Mouse (Mus musculus) stomach, embryonic 16.5 days (tissue): ENCODE data around the gene Dennd1c. TPM values are rescaled to one million over a fixed set of nuclear protein-coding genes. Genes with fewer than 3 reads are reported as not detected.
"Not testable (repeated sequence)": the region's sequence is repeated elsewhere in the genome, so short reads cannot be mapped to it uniquely, and the experiment has no call there.

ENCODE experiments used
- ATAC-seq: fragments of 200-750 bp; cut with Nextera tagmentation; 2 replicates; pipeline ENCODE4 v1.8.0; 2017; ENCODE audit warnings: moderate number of reproducible peaks, moderate TSS enrichment; ENCODE audit not compliant: insufficient read depth, low FRiP score
- H3K27ac ChIP-seq: fragments of 300-500 bp; sonication (generic); 2 replicates; pipeline ENCODE4 v1.5.1; 2014; ENCODE audit warnings: low read length
- H3K27me3 ChIP-seq: fragments of 300-500 bp; sonication (generic); 2 replicates; pipeline ENCODE4 v1.6.1; 2014; ENCODE audit warnings: low read length, control low read depth, mixed read lengths; ENCODE audit not compliant: control insufficient read depth, insufficient read depth
- H3K36me3 ChIP-seq: fragments of 300-500 bp; sonication (generic); 2 replicates; pipeline ENCODE4 v1.6.1; 2014; ENCODE audit warnings: low read length; ENCODE audit not compliant: control insufficient read depth, insufficient read depth
- H3K4me1 ChIP-seq: fragments of 300-500 bp; sonication (generic); 2 replicates; pipeline ENCODE4 v1.6.1; 2014; ENCODE audit warnings: low read length, control low read depth, mixed read lengths; ENCODE audit not compliant: control insufficient read depth, insufficient read depth
- H3K4me2 ChIP-seq: fragments of 300-500 bp; sonication (generic); 2 replicates; pipeline ENCODE4 v1.6.1; 2014; ENCODE audit warnings: low read depth, low read length, mixed read lengths
- H3K4me3 ChIP-seq: fragments of 300-500 bp; sonication (generic); replicated peaks from 2 replicates; pipeline ENCODE4 v1.5.1; 2014; ENCODE audit warnings: mild to moderate bottlenecking, low read length
- H3K9ac ChIP-seq: fragments of 300-500 bp; sonication (generic); 2 replicates; pipeline ENCODE4 v1.6.1; 2014; ENCODE audit warnings: low read length
- H3K9me3 ChIP-seq: fragments of 300-500 bp; sonication (generic); replicated peaks from 2 replicates; pipeline ENCODE4 v1.6.1; 2016; ENCODE audit warnings: low read length, control low read depth; ENCODE audit not compliant: control insufficient read depth
- WGBS: fragments of 180-500 bp; shearing (Covaris S2); extraction: QIAGEN DNeasy Blood & Tissue Kit; methylation state at CpG from one replicate; pipeline ENCODE4 v1.1.7; 2014; 5-methylcytosine and 5-hydroxymethylcytosine counted together
- polyA plus RNA-seq: library from polyadenylated mRNA; unstranded; fragments of >200 nt; fragmentation: Nextera tagmentation; extraction: Ambion mirVana; gene quantifications from 2 replicates; pipeline ENCODE4 v1.2.1, GENCODE M21; 2015

Dennd1c gene
- polyA plus RNA-seq, 1 experiment from 2014 or later, result 6.6 TPM

DNA sequence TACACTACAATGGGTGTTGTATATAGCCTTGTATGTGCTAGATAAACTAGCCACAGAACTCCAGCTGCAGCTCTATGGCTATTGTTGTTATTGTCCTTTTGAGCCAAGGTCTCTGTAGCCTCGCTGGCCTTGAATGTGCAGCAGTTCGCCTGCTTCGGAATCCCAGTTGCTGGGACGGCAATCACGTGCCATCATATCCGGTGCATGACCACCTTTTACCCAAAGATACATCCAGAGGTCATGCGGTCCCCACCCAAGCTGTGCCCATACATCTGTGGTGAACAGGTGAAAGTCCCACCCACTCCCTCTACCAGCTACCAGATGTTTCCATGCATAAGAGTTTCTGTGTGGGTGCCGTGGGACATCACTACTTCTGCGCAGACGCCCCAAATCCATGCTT lies 17.2 kb downstream of the Dennd1c start:
- 33% methylated on average over 10 of the region's 10 CpGs for WGBS
- Histone ChIP-seq H3K4me1 (peaks cover 12% of the 10 kb centered on the region; the same call in 1 of the 2 replicates), H3K27me3 (peaks cover 18% of the 10 kb centered on the region), H3K36me3 (no peaks in the 10 kb centered on the region), H3K27ac (peak overlapping the region; percentile 72; the same call in 1 of the 2 replicates), H3K4me2 (peak overlapping the region; percentile 94), H3K9ac (no peak overlapping the region), H3K9me3 (no peaks in the 10 kb centered on the region), H3K4me3 (peak overlapping the region; percentile 78)
- no peak for ATAC-seq

GRCm38 (mm10) chr17:57060231-57060801 lies 18.0 kb downstream of the Dennd1c start:
- Histone ChIP-seq H3K36me3 (no peaks in the 10 kb centered on the region), H3K9ac (peak overlapping the region; percentile 61), H3K9me3 (no peaks in the 10 kb centered on the region), H3K27ac (peak overlapping the region; percentile 87), H3K27me3 (peaks cover 18% of the 10 kb centered on the region), H3K4me2 (peak overlapping the region; percentile 94), H3K4me3 (peak overlapping the region; percentile 78), H3K4me1 (peaks cover 12% of the 10 kb centered on the region; the same call in 1 of the 2 replicates)
- peak; percentile 86 for ATAC-seq
- under 1% methylated on average over 44 of the region's 44 CpGs for WGBS

DNA sequence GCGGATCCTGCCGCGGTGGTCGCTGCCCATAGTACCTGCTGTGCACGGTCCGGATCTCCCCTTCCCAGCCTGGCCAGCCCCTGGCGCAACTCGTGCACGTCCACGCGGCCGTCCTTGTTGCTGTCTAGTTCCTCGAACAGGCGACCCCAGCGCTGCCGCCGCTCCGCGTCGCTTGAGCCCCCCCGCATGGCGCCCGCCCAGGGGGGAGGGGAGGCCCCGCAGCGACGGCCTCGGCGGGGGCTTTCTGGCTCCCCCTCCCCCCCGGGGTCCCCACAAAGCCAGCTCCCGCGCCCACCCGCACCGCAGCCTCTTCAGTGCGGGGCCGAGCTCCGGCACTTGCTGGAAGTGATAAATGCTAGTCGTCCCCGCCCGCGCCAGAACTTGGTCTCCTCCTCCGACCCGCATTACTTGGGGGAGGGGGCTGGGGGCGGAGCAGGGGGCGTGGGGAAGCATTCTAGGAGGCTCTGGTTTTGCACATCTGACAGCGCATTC lies 18.8 kb downstream of the Dennd1c start, which contains the start of gene Slc25a23:
Slc25a23 (minus strand) TSS at position 378 of the 492 bp plus-strand sequence.
- Histone ChIP-seq H3K27ac (peak within 1 kb of the TSS; percentile 87), H3K36me3 (no peaks in the 10 kb centered on the region), H3K4me2 (peak within 1 kb of the TSS; percentile 94), H3K4me1 (peaks cover 12% of the 10 kb centered on the region; the same call in 1 of the 2 replicates), H3K9me3 (no peaks in the 10 kb centered on the region), H3K27me3 (peaks cover 18% of the 10 kb centered on the region), H3K4me3 (peak within 1 kb of the TSS; percentile 78), H3K9ac (peak within 1 kb of the TSS; percentile 86)
- peak; percentile 44; the same call in 1 of the 2 replicates for ATAC-seq
- WGBS, result under 1% methylated on average over 42 of the region's 45 CpGs

- ATAC-seq, result no peak
- Histone ChIP-seq H3K9me3 (no peaks in the 10 kb centered on the region), H3K36me3 (no peaks in the 10 kb centered on the region), H3K4me1 (peaks cover 12% of the 10 kb centered on the region; the same call in 1 of the 2 replicates), H3K27ac (peak within 1 kb of the TSS; percentile 64), H3K27me3 (peaks cover 18% of the 10 kb centered on the region), H3K9ac (peak within 1 kb of the TSS; percentile 86), H3K4me2 (peak within 1 kb of the TSS; percentile 94), H3K4me3 (peak within 1 kb of the TSS; percentile 78)
- 1% methylated on average over 19 of the region's 22 CpGs for WGBS
Measured at GRCm38 (mm10) chr17:57058891-57059485, 19.3 kb downstream of the Dennd1c start, which contains the start of gene Crb3. Gene Crb3 (plus strand): TSS chr17:57059105.

DNA sequence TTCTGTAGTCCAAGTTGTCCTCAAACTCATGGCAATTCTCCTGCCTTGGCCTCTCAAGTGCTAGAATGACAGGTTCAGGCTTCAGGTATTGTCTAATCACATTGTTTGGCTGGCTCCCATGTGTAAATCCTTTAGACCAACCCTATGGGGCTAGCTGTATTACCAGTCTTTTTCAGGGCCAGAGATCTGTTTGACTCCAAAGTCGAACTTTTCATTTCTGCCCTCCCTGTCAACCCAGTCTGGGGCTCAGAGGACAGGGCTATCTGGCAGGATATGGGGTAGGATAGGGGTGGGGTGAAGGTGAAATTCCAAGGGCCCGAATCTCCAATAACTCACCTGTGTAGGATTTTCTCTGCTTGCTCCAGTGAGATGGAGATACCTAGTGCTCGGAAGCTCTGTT lies 22.1 kb downstream of the Dennd1c start:
- 78% methylated on average over 3 of the region's 3 CpGs for WGBS
- H3K4me2 ChIP-seq, result no peak overlapping the region
- no peak overlapping the region for H3K9ac ChIP-seq
- peaks cover 12% of the 10 kb centered on the region; the same call in 1 of the 2 replicates for H3K4me1 ChIP-seq
- H3K4me3 ChIP-seq, result no peak overlapping the region
- no peak for ATAC-seq
- no peaks in the 10 kb centered on the region; the same call in 1 of the 2 replicates for H3K27me3 ChIP-seq
- no peak overlapping the region for H3K27ac ChIP-seq
- H3K36me3 ChIP-seq, result peaks cover 3% of the 10 kb centered on the region; the same call in 1 of the 2 replicates
- H3K9me3 ChIP-seq, result no peaks in the 10 kb centered on the region

GRCm38 (mm10) chr17:57051679-57052078 lies 26.6 kb downstream of the Dennd1c start:
- H3K27ac ChIP-seq, H3K9ac ChIP-seq, H3K36me3 ChIP-seq, ATAC-seq, H3K4me3 ChIP-seq, H3K4me1 ChIP-seq, H3K4me2 ChIP-seq, H3K9me3 ChIP-seq, H3K27me3 ChIP-seq: not testable (repeated sequence)
- WGBS, result 84% methylated on average over 4 of the region's 4 CpGs

- Histone ChIP-seq H3K4me3 (no peak overlapping the region), H3K4me2 (no peak overlapping the region), H3K4me1 (no peaks in the 10 kb centered on the region), H3K36me3 (peaks cover 3% of the 10 kb centered on the region; the same call in 1 of the 2 replicates), H3K27ac (no peak overlapping the region), H3K27me3 (no peaks in the 10 kb centered on the region), H3K9me3 (no peaks in the 10 kb centered on the region), H3K9ac (no peak overlapping the region)
- no peak for ATAC-seq
- WGBS, result 90% methylated on average over 3 of the region's 3 CpGs
Measured at GRCm38 (mm10) chr17:57048816-57049215, 29.5 kb downstream of the Dennd1c start.

DNA sequence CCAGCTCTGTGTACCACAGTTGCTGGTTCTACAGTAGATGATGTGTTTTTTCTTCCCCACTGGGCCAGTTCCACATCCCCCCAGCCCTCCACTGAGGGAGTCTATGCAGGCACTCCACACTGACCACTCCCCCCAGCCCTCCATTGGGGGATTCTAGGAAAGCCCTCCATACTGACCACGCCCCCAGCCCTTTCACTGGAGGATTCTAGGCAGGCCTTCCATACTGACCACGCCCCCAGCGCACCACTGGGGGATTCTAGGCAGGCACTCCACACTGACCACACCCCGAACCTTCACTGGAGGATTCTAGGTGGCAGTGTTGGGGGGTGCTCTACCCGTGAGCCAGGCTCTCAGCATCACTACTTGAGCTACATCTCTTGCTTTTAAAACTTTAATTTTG lies 30.9 kb downstream of the Dennd1c start:
- 38% methylated on average over 5 of the region's 5 CpGs for WGBS
- Histone ChIP-seq H3K4me3 (no peak overlapping the region), H3K27ac (no peak overlapping the region), H3K4me2 (no peak overlapping the region), H3K9me3 (no peaks in the 10 kb centered on the region), H3K36me3 (peaks cover 3% of the 10 kb centered on the region; the same call in 1 of the 2 replicates), H3K9ac (no peak overlapping the region), H3K4me1 (no peaks in the 10 kb centered on the region), H3K27me3 (no peaks in the 10 kb centered on the region)
- ATAC-seq, result no peak

DNA sequence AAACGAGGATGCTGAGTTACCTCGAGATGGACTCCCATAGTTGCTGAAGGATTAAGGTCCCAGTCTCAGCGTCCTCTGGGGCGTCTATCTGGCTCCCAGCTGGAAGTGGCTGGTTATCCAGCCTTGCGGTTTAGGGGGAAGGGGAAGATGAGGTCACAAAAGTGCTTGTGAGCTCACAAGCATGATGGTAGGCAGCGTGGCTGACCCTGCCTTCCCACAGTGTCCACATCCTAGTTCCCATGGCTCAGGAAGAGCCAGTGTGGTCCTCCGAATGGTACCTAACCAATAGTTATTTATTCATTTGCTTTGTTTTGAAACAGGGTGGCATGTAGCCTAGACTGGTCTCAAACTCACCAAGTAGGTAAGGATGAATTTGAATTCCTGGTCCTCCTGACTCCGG lies 36.8 kb downstream of the Dennd1c start, which contains the start of gene Slc25a41:
Slc25a41 (minus strand) TSS at position 101 of the 400 bp plus-strand sequence.
- Histone ChIP-seq H3K27ac (no peak within 1 kb of the TSS), H3K36me3 (no peaks in the 10 kb centered on the region), H3K4me3 (no peak within 1 kb of the TSS), H3K27me3 (no peaks in the 10 kb centered on the region), H3K9me3 (no peaks in the 10 kb centered on the region), H3K9ac (no peak within 1 kb of the TSS), H3K4me1 (no peaks in the 10 kb centered on the region; the same call in 1 of the 2 replicates), H3K4me2 (no peak within 1 kb of the TSS)
- no peak for ATAC-seq
- 75% methylated on average over 8 of the region's 8 CpGs for WGBS
